Mouse (Mus musculus) activated CD4-positive, CD25-positive, alpha-beta regulatory T cell (primary cell): Measurements from ENCODE around the gene Vmn1r122. TPM values are rescaled to one million over a fixed set of nuclear protein-coding genes. Genes with fewer than 3 reads are reported as not detected.

Experiments
- polyA plus RNA-seq, 2 experiments: library from polyadenylated mRNA; unstranded; fragments of 100-300 nt; shearing (Covaris generic); gene quantifications; one replicate each; pipeline ENCODE4 v1.2.1; 2017

The Vmn1r122 gene
- not detected for polyA plus RNA-seq

DNA sequence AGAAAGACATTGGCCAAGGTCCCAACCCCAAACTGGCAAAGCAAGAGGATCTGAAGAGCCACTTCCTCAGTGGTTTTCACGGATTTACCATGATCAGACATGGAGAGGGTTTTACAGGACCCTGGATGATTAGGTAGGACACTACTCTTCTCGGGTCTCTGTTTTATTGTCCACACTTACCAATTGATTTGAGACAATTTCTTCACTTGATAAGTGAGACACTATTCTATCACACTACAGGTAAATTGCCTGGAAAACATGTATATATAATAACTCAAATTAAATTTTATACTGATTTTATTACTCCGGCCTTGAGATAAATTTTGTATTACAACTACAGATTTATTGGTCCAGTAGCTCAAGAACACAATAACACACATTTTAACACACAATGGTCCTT, at the start of gene Vmn1r122:
TSS of gene Vmn1r122 (minus strand) at position 101 of the 400 bp plus-strand sequence.

DNA sequence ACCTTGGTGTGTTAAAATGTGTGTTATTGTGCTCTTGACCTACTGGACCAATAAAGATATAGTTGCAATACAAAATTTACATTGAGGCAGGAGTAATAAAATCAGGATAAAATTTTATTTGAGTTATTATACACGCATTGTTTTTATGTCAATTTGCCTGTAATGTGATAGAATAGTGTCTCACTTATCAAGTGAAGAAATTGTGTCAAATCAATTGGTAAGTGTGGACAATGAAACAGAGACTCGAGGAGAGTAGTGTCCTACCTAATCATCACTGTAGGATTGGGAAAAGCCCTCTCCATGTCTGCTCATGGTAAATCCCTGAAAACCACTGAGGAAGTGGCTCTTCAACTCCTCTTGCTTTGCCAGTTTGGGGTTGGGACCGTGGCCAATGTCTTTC, 28.0 kb upstream of the Vmn1r122 start, which contains the start of gene Vmn1r123:
TSS of gene Vmn1r123 (plus strand) at position 301 of the 400 bp plus-strand sequence.

DNA sequence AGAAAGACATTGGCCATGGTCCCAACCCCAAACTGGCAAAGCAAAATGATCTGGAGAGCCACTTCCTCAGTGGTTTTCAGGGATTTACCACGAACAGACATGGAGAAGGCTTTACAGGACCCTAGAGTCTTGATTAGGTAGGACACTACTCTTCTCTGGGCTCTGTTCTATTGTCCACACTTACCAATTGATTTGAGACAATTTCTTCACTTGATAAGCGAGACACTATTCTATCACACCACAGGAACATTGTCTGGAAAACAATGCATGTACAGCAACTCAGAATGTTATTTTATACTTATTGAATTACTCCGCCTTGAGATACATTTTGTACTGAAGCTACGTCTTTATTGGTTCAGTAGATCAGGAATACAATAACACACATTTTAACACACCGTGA, 35.5 kb downstream of the Vmn1r122 start, which contains the start of gene Vmn1r121:
TSS of gene Vmn1r121 (minus strand) at position 101 of the 400 bp plus-strand sequence.

Other genes starting within 250 kb of the Vmn1r122 start
- not detected for gene Vmn1r118, start 221.8 kb downstream of the Vmn1r122 start, polyA plus RNA-seq
- under 1 TPM in 1 of 2 experiments, not detected in 1; 0.23 TPM for gene Vmn1r119, start 121.7 kb downstream of the Vmn1r122 start, polyA plus RNA-seq
- gene Vmn1r120, start 80.3 kb downstream of the Vmn1r122 start, polyA plus RNA-seq: not detected
- gene Vmn1r121, start 35.6 kb downstream of the Vmn1r122 start, polyA plus RNA-seq: under 1 TPM in 1 of 2 experiments, not detected in 1; 0.39 TPM
- gene Vmn1r123, start 28.1 kb upstream of the Vmn1r122 start, polyA plus RNA-seq: not detected
- not detected for gene Gm5157, start 56.3 kb upstream of the Vmn1r122 start, polyA plus RNA-seq
- gene Vmn1r124, start 126.5 kb upstream of the Vmn1r122 start, polyA plus RNA-seq: not detected
- gene Vmn1r125, start 138.1 kb upstream of the Vmn1r122 start, polyA plus RNA-seq: not detected
- not detected for gene Vmn1r126, start 167.3 kb upstream of the Vmn1r122 start, polyA plus RNA-seq
- not detected for gene Vmn1r127, start 185.7 kb upstream of the Vmn1r122 start, polyA plus RNA-seq
- gene Vmn1r128, start 215.2 kb upstream of the Vmn1r122 start, polyA plus RNA-seq: not detected
- gene Vmn1r129, start 227.2 kb upstream of the Vmn1r122 start, polyA plus RNA-seq: not detected